Mouse (Mus musculus) liver, adult 2 months (tissue): ENCODE results near the gene Samd13.

Experiments used
- CTCF ChIP-seq: fragments of 200-500 bp; IDR thresholded peaks from 2 replicates; pipeline ENCODE4 v1.5.1; 2011; ENCODE audit warnings: low read depth, low read length, control low read depth
- POLR2A ChIP-seq: fragments of 200-500 bp; IDR thresholded peaks from 2 replicates; pipeline ENCODE4 v1.6.1; 2011; ENCODE audit warnings: low read length, control low read depth; ENCODE audit not compliant: insufficient read depth; ENCODE audit errors: extremely low read depth

GRCm38 (mm10) chr3:146686428-146686827 lies 1.0 kb upstream of the Samd13 start:
- TF ChIP-seq POLR2A (no peak), CTCF (no peak)
